Mouse (Mus musculus) erythroblast, embryonic 14.5 days (primary cell): ENCODE data around the gene Mtx1.

Experiments
- GATA1 ChIP-seq: IDR thresholded peaks from 2 replicates; pipeline ENCODE4 v1.6.1; 2012; ENCODE audit warnings: low read length, inconsistent platforms, mixed read lengths
- TAL1 ChIP-seq: IDR thresholded peaks from 3 replicates; pipeline ENCODE4 v1.6.1; 2012; ENCODE audit warnings: low read length, inconsistent platforms, mixed read lengths

- TF ChIP-seq GATA1 (no peak), TAL1 (no peak)
Measured at GRCm38 (mm10) chr3:89236516-89236915, 9.6 kb upstream of the Mtx1 start.
